Mouse (Mus musculus) right cerebral cortex, postnatal 10 days (tissue): ENCODE data around the gene Kl.

ENCODE experiments used
- DNase-seq, 2 experiments: peaks; one replicate each; pipeline ENCODE4 v3.0.0; 2021; ENCODE audit warnings: low spot score in 2 of 2

Kl gene

GRCm38 (mm10) chr5:151028906-151029305, 76.5 kb downstream of the Kl start:
- no peak for DNase-seq

- DNase-seq: no peak
These were observed 82.5 kb downstream of the Kl start for GRCm38 (mm10) chr5:151034715-151035512.

GRCm38 (mm10) chr5:151037871-151038270, 85.5 kb downstream of the Kl start:
- DNase-seq: no peak

GRCm38 (mm10) chr5:151042911-151043310, 90.5 kb downstream of the Kl start:
- no peak for DNase-seq
